Mouse (Mus musculus): ENCODE measurements around the gene Prr9. TPM values are rescaled to one million over a fixed set of nuclear protein-coding genes. Genes with fewer than 3 reads are reported as not detected.

Prr9 gene
- not detected in 2 replicates for polyA plus RNA-seq (2014; fragmentation: Nextera tagmentation; extraction: Ambion mirVana)

DNA sequence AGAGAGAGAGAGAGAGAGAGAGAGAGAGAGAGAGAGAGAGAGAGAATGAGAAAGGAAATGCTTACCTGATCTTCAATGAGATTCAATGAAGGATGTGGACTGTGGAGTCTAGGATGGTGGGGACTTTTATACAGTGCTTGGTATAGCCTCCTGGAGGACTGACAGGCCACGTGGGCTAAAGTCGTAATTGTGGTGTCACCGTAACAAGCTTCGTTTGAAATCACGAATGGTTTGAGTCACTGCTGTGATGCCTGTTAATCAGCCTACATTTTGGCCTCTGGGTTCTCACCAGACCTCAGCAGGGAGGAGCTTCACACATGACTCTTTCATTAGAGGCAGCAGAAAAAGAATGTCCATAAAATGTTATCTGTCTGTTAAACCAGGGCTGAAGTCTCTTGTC, at the start of gene Prr9:
Gene Prr9, minus strand, starts transcription at position 101 of the 400 bp plus-strand sequence.
- Histone ChIP-seq H3K4me2 (ENCODE audit: low read length) (no peak within 1 kb of the TSS), H3K9me3 (ENCODE audit: control insufficient read depth, low read length) (no peaks in the 10 kb centered on the region), H3K27ac (replicated peaks in 1 of 2; ENCODE audit: control insufficient read depth in 1 of 2, insufficient read depth in 1 of 2, low read depth in 2 of 2, low read length in 2 of 2) (no peak within 1 kb of the TSS), H3K9ac (ENCODE audit: low read length) (no peak within 1 kb of the TSS), H3K4me3 (ENCODE audit: control insufficient read depth in 1 of 2, insufficient read depth in 1 of 2, low read depth in 1 of 2, low read length in 2 of 2) (no peak within 1 kb of the TSS), H3K4me1 (ENCODE audit: control insufficient read depth in 2 of 2, insufficient read depth in 2 of 2, low read length in 2 of 2) (no peaks in the 10 kb centered on the region), H3K27me3 (ENCODE audit: control insufficient read depth, insufficient read depth, low read length) (no peaks in the 10 kb centered on the region), H3K36me3 (ENCODE audit: control insufficient read depth, insufficient read depth, low read length) (no peaks in the 10 kb centered on the region)
- no peak for ATAC-seq (ENCODE audit: insufficient number of reproducible peaks, insufficient read depth, low FRiP score, low read depth)
- 53% methylated on average over 5 of the region's 5 CpGs for WGBS

DNA sequence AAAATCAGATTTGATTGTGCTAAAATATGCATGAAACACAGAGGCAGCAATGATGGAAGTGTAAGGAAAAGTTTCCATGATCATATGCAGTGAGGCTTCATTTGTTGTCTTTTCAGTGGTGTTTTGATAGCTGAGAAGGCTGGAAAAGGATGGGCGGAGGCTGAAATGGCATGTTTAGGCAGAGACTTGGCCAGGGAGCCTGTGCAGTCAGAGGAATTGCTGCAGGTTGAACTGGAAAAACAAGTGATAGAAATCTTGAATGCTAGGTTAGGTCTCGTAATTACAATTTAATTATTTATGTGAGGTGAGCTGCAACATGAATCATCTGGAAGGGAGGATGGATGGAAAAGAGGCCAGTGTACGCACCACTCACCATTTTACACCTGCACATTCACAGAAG, 46.1 kb upstream of the Prr9 start:
- H3K27me3 ChIP-seq (ENCODE audit: control insufficient read depth, insufficient read depth, low read length): no peaks in the 10 kb centered on the region
- H3K9me3 ChIP-seq (ENCODE audit: control insufficient read depth, low read length): no peaks in the 10 kb centered on the region
- no peaks in the 10 kb centered on the region for H3K4me1 ChIP-seq (ENCODE audit: control insufficient read depth in 2 of 2, insufficient read depth in 2 of 2, low read length in 2 of 2)
- H3K4me2 ChIP-seq (ENCODE audit: low read length): no peak overlapping the region
- no peak for ATAC-seq (ENCODE audit: insufficient number of reproducible peaks, insufficient read depth, low FRiP score, low read depth)
- H3K4me3 ChIP-seq (ENCODE audit: control insufficient read depth in 1 of 2, insufficient read depth in 1 of 2, low read depth in 1 of 2, low read length in 2 of 2): no peak overlapping the region
- no peak overlapping the region for H3K27ac ChIP-seq (replicated peaks in 1 of 2; ENCODE audit: control insufficient read depth in 1 of 2, insufficient read depth in 1 of 2, low read depth in 2 of 2, low read length in 2 of 2)
- H3K9ac ChIP-seq (ENCODE audit: low read length): no peak overlapping the region
- no peaks in the 10 kb centered on the region for H3K36me3 ChIP-seq (ENCODE audit: control insufficient read depth, insufficient read depth, low read length)
- 78% methylated on average over 3 of the region's 3 CpGs for WGBS

DNA sequence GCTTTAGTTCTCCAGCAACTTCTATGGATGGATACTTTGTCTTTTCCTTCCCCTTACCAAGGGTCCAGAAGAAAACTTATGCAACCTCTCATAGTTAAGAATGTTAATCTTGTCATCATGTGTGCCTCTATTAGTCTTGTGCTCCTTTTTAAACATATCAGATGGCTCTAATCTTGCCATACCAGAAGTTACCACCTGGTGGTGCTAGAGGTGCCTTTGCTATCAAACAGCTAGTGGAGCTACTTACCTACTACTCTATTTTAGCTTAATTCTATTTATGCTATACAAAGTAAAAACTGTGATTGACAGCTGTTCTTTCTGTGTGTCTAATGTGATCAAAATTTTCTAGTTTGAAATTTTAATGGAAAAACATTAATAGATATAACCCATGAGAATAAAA, 29.6 kb upstream of the Prr9 start:
- Histone ChIP-seq H3K9ac (ENCODE audit: low read length) (no peak overlapping the region), H3K36me3 (ENCODE audit: control insufficient read depth, insufficient read depth, low read length) (no peaks in the 10 kb centered on the region), H3K27ac (replicated peaks in 1 of 2; ENCODE audit: control insufficient read depth in 1 of 2, insufficient read depth in 1 of 2, low read depth in 2 of 2, low read length in 2 of 2) (no peak overlapping the region), H3K4me3 (ENCODE audit: control insufficient read depth in 1 of 2, insufficient read depth in 1 of 2, low read depth in 1 of 2, low read length in 2 of 2) (no peak overlapping the region), H3K4me1 (ENCODE audit: control insufficient read depth in 2 of 2, insufficient read depth in 2 of 2, low read length in 2 of 2) (no peaks in the 10 kb centered on the region), H3K27me3 (ENCODE audit: control insufficient read depth, insufficient read depth, low read length) (no peaks in the 10 kb centered on the region), H3K4me2 (ENCODE audit: low read length) (no peak overlapping the region), H3K9me3 (ENCODE audit: control insufficient read depth, low read length) (no peaks in the 10 kb centered on the region)
- no peak for ATAC-seq (ENCODE audit: insufficient number of reproducible peaks, insufficient read depth, low FRiP score, low read depth)

DNA sequence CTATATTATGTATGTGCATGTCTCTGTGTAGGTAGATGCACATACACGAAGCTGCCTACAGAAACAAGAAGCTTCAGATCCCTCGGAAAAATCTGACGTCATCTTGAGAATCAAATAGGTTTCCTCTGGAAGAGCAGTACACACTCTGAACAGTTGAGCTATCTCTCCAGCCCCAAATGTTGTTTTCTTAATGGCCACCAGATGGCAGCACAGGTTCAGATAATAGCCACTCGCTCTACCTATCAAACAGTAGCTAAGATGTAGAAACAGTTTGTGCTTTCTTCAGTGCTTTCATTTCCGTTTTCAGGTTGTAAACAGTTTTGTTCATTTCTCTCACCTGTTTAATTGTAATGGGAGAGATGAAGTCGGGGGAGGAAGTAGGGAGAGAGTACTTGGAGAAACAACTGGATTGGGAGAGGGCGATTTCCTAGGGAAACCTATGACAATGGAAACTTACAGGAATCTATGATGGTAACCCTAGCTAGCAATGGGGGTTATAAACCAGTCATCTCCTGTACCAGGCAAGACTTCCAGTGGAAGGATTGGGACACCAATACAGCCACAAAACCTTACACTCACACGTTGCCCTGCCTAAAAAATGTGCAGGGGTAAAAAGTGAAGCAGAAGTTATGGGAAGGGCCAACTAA, 27.0 kb upstream of the Prr9 start:
- Histone ChIP-seq H3K4me1 (ENCODE audit: control insufficient read depth in 2 of 2, insufficient read depth in 2 of 2, low read length in 2 of 2) (no peaks in the 10 kb centered on the region), H3K36me3 (ENCODE audit: control insufficient read depth, insufficient read depth, low read length) (no peaks in the 10 kb centered on the region), H3K4me3 (ENCODE audit: control insufficient read depth in 1 of 2, insufficient read depth in 1 of 2, low read depth in 1 of 2, low read length in 2 of 2) (no peak overlapping the region), H3K4me2 (ENCODE audit: low read length) (peak overlapping the region; percentile 27; the same call in 1 of the 2 replicates), H3K9me3 (ENCODE audit: control insufficient read depth, low read length) (no peaks in the 10 kb centered on the region), H3K27me3 (ENCODE audit: control insufficient read depth, insufficient read depth, low read length) (no peaks in the 10 kb centered on the region), H3K9ac (ENCODE audit: low read length) (no peak overlapping the region), H3K27ac (replicated peaks in 1 of 2; ENCODE audit: control insufficient read depth in 1 of 2, insufficient read depth in 1 of 2, low read depth in 2 of 2, low read length in 2 of 2) (no peak overlapping the region)
- ATAC-seq (ENCODE audit: insufficient number of reproducible peaks, insufficient read depth, low FRiP score, low read depth): no peak
- WGBS: 22% methylated on average over 8 of the region's 8 CpGs

DNA sequence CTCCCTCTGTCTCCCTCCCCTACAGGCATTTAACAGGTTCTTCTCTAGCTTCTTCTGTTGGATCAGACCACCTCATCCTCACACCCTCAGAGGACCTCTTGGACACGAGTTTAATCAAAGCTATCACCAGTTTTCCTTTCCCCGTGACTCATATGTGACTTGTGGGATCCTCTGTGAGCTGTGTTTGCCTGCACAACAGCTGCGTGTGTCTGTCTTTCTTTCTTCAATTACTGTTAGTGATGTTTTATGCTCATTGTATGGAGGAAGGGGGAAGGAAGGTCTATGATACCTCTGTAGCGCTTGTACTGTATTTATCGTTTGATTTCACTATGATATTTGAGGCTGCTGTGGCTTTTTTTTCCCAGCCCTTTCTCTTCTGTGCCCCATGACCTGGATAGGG, 24.2 kb upstream of the Prr9 start:
- H3K4me3 ChIP-seq (ENCODE audit: control insufficient read depth in 1 of 2, insufficient read depth in 1 of 2, low read depth in 1 of 2, low read length in 2 of 2): no peak overlapping the region
- no peak overlapping the region for H3K4me2 ChIP-seq (ENCODE audit: low read length)
- H3K9ac ChIP-seq (ENCODE audit: low read length): no peak overlapping the region
- H3K4me1 ChIP-seq (ENCODE audit: control insufficient read depth in 2 of 2, insufficient read depth in 2 of 2, low read length in 2 of 2): no peaks in the 10 kb centered on the region
- H3K36me3 ChIP-seq (ENCODE audit: control insufficient read depth, insufficient read depth, low read length): no peaks in the 10 kb centered on the region
- H3K9me3 ChIP-seq (ENCODE audit: control insufficient read depth, low read length): no peaks in the 10 kb centered on the region
- no peak overlapping the region for H3K27ac ChIP-seq (replicated peaks in 1 of 2; ENCODE audit: control insufficient read depth in 1 of 2, insufficient read depth in 1 of 2, low read depth in 2 of 2, low read length in 2 of 2)
- no peak for ATAC-seq (ENCODE audit: insufficient number of reproducible peaks, insufficient read depth, low FRiP score, low read depth)
- no peaks in the 10 kb centered on the region for H3K27me3 ChIP-seq (ENCODE audit: control insufficient read depth, insufficient read depth, low read length)
- WGBS: 73% methylated on average over 5 of the region's 5 CpGs

DNA sequence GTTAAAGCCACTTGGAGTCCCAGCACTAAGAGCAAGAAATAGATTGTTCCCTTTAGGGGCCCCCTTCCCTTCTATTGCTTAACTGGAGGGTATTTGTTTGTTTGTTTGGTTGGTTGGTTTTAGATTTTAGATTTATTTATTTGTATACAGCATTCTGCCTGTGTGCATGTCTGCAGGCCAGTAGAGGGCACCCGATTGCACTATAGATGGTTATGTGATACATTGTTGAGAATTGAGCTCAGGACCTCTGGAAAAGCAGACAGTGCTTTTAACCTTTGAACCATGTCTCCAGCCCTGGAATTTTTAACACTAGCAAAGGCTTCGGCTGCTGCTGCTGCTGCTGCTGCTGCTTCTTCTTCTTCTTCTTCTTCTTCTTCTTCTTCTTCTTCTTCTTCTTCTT, 23.7 kb upstream of the Prr9 start:
- Histone ChIP-seq H3K4me2 (ENCODE audit: low read length) (no peak overlapping the region), H3K27me3 (ENCODE audit: control insufficient read depth, insufficient read depth, low read length) (no peaks in the 10 kb centered on the region), H3K27ac (replicated peaks in 1 of 2; ENCODE audit: control insufficient read depth in 1 of 2, insufficient read depth in 1 of 2, low read depth in 2 of 2, low read length in 2 of 2) (no peak overlapping the region), H3K4me1 (ENCODE audit: control insufficient read depth in 2 of 2, insufficient read depth in 2 of 2, low read length in 2 of 2) (no peaks in the 10 kb centered on the region), H3K9me3 (ENCODE audit: control insufficient read depth, low read length) (no peaks in the 10 kb centered on the region), H3K4me3 (ENCODE audit: control insufficient read depth in 1 of 2, insufficient read depth in 1 of 2, low read depth in 1 of 2, low read length in 2 of 2) (no peak overlapping the region), H3K36me3 (ENCODE audit: control insufficient read depth, insufficient read depth, low read length) (no peaks in the 10 kb centered on the region), H3K9ac (ENCODE audit: low read length) (no peak overlapping the region)
- ATAC-seq (ENCODE audit: insufficient number of reproducible peaks, insufficient read depth, low FRiP score, low read depth): no peak
- 33% methylated on average over 2 of the region's 2 CpGs for WGBS

DNA sequence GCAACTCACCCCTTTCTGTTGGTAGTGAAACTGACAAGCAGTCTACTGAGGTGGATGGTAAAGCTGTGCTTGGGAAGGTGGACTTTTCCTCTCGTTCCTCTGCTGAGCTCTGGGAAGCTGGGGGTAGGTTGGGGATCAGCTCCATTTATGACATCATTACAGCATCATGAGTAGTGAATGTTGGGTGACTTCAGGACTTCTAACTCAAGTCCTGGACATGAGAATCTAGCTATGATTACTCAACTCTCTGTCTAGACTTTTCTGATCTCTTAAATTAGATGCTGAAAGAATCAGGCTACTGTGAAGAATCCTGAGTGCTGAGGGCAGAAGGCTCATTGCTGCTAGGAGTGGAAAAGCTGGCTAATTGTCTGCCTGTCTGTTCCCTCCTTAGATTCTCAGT, 18.9 kb upstream of the Prr9 start, which contains the start of gene Lelp1:
Gene Lelp1, minus strand, starts transcription at position 101 of the 400 bp plus-strand sequence.
- H3K4me2 ChIP-seq (ENCODE audit: low read length): no peak within 1 kb of the TSS
- no peaks in the 10 kb centered on the region for H3K36me3 ChIP-seq (ENCODE audit: control insufficient read depth, insufficient read depth, low read length)
- H3K9ac ChIP-seq (ENCODE audit: low read length): no peak within 1 kb of the TSS
- no peak within 1 kb of the TSS for H3K27ac ChIP-seq (replicated peaks in 1 of 2; ENCODE audit: control insufficient read depth in 1 of 2, insufficient read depth in 1 of 2, low read depth in 2 of 2, low read length in 2 of 2)
- 47% methylated on average over 1 of the region's 1 CpGs for WGBS
- H3K27me3 ChIP-seq (ENCODE audit: control insufficient read depth, insufficient read depth, low read length): no peaks in the 10 kb centered on the region
- H3K4me1 ChIP-seq (ENCODE audit: control insufficient read depth in 2 of 2, insufficient read depth in 2 of 2, low read length in 2 of 2): no peaks in the 10 kb centered on the region
- H3K9me3 ChIP-seq (ENCODE audit: control insufficient read depth, low read length): 0 out of 2 replicates have a peak, but pooled peaks cover 4% of the 10 kb centered on the region
- no peak within 1 kb of the TSS for H3K4me3 ChIP-seq (ENCODE audit: control insufficient read depth in 1 of 2, insufficient read depth in 1 of 2, low read depth in 1 of 2, low read length in 2 of 2)
- ATAC-seq (ENCODE audit: insufficient number of reproducible peaks, insufficient read depth, low FRiP score, low read depth): no peak

DNA sequence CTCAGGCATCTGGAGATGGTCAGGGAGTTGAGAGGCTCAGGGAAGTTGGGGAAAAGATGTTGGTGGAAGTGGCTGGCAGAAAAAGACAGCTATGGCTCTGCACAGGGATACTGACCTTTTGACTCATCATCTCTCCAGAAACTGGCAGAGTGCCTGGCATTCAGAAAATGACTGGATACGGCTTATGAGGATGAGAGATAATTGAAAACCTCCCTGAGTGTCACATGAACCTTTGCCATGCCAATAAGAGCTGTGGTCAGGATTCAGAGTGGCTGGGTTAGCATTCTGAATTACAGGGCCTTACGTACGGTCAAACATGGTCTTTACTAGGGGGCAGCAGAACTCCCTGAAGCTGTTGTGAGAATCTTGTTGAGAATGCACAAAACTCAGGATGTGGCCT, 2.8 kb downstream of the Prr9 start:
- no peak overlapping the region for H3K4me2 ChIP-seq (ENCODE audit: low read length)
- H3K4me1 ChIP-seq (ENCODE audit: control insufficient read depth in 2 of 2, insufficient read depth in 2 of 2, low read length in 2 of 2): no peaks in the 10 kb centered on the region
- no peak overlapping the region for H3K4me3 ChIP-seq (ENCODE audit: control insufficient read depth in 1 of 2, insufficient read depth in 1 of 2, low read depth in 1 of 2, low read length in 2 of 2)
- no peak overlapping the region for H3K9ac ChIP-seq (ENCODE audit: low read length)
- 67% methylated on average over 3 of the region's 3 CpGs for WGBS
- H3K9me3 ChIP-seq (ENCODE audit: control insufficient read depth, low read length): no peaks in the 10 kb centered on the region
- no peaks in the 10 kb centered on the region for H3K36me3 ChIP-seq (ENCODE audit: control insufficient read depth, insufficient read depth, low read length)
- no peaks in the 10 kb centered on the region for H3K27me3 ChIP-seq (ENCODE audit: control insufficient read depth, insufficient read depth, low read length)
- no peak for ATAC-seq (ENCODE audit: insufficient number of reproducible peaks, insufficient read depth, low FRiP score, low read depth)
- H3K27ac ChIP-seq (replicated peaks in 1 of 2; ENCODE audit: control insufficient read depth in 1 of 2, insufficient read depth in 1 of 2, low read depth in 2 of 2, low read length in 2 of 2): no peak overlapping the region

All from heart, embryonic 14.5 days (tissue).